Mouse (Mus musculus): ENCODE measurements around the gene Pbx1.

DNA sequence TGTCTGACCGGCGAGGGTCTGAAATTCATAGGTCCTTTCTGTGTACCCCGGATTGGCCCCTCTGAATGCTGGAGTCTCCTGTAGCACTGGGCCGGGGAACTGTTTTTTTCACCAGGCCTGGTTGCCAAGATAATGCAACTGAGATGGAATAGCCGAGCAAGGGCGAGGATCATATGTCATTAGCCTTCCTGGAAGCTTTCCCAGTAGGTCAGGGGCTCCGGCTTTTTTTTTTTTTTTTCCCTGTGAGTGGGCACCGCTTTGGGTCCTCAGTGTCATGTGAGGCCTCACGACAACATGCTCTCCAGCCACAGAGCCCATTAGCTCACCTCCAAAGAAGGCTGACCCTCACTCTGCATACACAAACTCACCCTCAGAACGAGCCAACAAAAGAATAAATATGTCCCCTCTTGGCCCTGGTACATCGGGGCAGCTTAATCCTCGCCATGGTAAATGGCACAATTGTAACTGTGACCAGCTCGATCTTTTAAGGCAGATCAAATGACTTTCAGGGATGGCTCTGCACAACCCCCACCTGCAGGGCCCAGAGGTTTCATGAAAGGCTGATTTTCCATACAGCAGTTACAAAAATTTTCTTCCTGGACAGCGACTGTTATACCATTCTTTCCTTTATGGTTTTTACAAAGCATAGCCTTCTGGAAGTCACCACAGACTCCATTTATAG is 44.3 kb upstream of the Pbx1 start:
- no peak for TF ChIP-seq CTCF (IDR thresholded peaks at IDR 0.05; ENCODE audit: low read depth, low read length)
- TF ChIP-seq POLR2A (IDR thresholded peaks at IDR 0.05; ENCODE audit: extremely low read depth, insufficient read depth, low read length), result no peak
